Mouse (Mus musculus) testis, postnatal 14 days (tissue): ENCODE data around the gene Uckl1.

ENCODE experiments used
- DNase-seq: peaks from one replicate; pipeline ENCODE4 v3.0.0; 2021; ENCODE audit warnings: low spot score

Uckl1 gene

GRCm38 (mm10) chr2:181572921-181573920, 11.5 kb downstream of the Uckl1 start:
- no peak for DNase-seq

- DNase-seq: no peak
Measured at GRCm38 (mm10) chr2:181571941-181572670, 12.6 kb downstream of the Uckl1 start.

- DNase-seq: no peak
Measured at GRCm38 (mm10) chr2:181570921-181571595, 13.6 kb downstream of the Uckl1 start.

DNA sequence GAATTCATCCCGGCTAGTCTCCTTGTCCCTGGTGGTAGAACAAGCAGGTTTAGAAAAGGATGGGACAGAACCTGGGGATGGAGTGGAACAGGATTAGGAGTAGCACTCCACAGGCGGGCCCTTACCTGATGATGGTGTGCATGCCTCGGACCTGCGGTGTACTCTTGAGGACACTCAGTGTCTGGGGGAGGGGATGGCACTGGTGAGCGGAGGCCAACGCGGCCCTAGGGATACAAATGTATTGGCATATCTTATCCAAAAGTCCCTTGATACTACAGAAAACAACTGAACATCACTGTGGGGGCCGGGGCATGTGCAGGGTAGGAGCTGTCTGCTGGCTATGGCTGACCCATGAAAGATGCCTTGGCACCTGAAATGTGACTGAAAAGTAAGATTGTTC, 14.3 kb downstream of the Uckl1 start:
- DNase-seq: no peak

DNA sequence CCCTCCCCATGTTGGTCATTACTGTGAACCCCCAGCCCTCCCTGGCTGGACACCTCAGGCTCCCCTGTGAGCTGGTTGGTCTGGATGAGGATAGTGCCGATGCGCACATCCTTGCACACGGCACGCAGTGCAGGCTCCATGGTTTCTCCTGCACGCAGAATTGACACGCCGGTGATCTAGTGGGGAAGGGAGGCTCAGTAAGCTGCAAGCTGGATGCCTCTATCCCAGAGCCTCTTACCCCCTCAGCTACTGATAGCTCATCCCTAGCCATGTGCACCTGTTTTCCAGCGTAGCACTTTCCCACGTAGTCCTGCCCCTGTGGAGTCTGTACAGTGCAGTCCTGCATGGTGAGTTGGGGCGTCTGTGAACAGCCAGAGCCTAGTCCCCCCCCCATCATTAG, 14.8 kb downstream of the Uckl1 start:
- DNase-seq: no peak

DNA sequence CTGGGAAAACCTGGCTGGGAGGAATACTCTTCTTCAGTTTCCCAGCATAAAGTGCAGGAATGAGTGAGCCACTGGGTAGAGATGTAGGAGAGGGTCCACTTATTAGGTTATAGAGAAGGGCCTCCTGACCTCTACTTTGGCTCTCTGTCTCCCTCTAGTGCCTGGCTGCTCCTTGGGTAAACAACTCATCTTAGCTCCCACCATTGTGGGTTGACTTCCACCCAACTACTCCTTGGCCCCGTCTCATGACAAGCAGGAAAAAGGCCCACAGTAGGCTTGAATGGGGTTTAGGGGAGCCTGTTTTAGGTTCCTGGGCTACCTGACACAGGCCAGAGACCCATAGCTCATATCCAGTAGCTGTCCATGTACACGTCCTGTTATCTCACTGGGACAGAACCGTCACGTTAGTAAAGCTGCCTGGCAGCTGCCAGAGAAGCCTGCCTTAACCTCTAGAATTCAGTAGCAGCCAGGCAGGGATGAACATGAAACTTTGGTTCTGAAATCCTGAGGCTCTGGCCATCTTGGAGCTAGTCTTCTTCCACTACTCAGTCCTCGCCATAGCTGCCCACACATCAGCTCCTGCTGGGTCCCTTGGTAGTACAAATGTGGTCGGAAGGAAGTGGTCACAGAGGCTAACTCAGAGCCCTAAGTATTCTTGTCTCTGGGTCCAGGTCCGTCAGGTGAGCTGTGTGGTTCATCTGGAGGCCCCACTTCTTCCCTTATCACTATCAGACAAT, 16.3 kb downstream of the Uckl1 start:
- DNase-seq: no peak

- no peak for DNase-seq
Measured at GRCm38 (mm10) chr2:181567338-181567737, 17.4 kb downstream of the Uckl1 start.

- no peak for DNase-seq
Measured at GRCm38 (mm10) chr2:181553772-181554171, 30.9 kb downstream of the Uckl1 start.

- DNase-seq: no peak
Measured at GRCm38 (mm10) chr2:181550233-181550632, 34.5 kb downstream of the Uckl1 start.

DNA sequence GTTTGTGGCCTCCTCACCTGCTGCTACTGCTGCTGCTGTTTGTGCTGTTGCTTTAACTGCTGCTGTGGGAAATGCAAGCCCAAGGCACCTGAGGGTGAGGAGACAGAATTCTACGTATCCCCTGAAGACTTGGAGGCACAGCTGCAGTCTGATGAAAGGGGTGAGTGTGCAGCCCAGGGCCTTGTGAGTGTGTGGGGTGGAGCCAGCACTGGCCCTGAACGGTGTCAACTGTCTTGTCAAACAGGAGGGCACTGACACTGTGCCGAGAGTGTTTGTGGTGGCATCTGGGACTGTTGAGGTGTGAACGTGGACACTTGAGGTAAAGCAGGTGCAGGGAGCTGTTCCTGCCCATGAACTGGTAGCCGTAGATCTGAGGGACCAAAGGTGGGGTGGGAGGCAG, 36.0 kb downstream of the Uckl1 start:
- DNase-seq: no peak

DNA sequence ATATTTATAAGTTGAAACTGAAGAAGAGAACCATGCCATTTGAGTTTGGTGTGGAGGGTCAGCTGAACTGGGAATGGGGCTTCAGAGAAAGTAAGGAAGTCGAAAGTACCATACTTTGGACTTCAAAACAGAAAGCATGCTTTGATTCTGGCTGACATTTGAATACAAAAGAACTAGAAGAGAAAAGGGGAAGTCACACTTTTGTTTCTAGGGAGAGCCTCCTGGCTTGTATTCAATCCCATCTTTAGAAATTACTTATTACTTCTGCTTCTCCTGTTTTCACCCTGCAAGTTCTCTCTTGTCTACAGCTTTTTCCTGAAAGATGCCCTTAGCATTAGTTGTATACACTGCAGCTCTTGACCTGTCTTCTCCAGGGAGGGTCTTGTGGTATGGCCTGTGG, 36.5 kb downstream of the Uckl1 start:
- no peak for DNase-seq

GRCm38 (mm10) chr2:181546142-181546541, 38.5 kb downstream of the Uckl1 start:
- DNase-seq: no peak

DNA sequence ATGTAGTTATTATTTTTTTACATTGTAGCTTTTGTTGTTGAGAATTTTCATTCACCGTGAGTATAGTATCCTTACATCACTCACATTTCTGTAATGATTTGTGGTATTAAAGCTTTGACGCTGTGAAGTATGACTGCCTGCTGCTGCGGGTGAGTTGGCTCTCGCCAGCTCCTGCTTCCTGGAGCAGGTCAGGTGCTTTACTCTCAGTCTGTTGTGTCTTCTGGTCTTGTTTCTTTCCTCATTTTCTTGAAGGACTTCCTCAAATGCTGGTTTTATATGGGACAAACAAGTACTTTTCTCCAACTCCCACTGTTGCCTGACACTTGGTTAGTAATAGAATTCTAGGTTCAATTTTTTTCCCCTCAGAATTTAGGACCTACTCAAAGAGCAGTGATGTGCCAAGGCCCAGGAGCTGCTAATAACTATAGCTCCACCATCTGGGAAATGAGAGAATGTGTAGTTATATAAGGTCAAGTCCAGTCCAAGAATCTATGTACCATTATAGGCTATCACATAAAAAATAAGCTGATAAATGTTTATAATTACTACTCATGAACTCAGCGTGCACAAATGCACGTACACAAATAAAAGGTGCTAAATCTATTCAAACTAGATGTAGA, 42.8 kb downstream of the Uckl1 start:
- DNase-seq: no peak

DNA sequence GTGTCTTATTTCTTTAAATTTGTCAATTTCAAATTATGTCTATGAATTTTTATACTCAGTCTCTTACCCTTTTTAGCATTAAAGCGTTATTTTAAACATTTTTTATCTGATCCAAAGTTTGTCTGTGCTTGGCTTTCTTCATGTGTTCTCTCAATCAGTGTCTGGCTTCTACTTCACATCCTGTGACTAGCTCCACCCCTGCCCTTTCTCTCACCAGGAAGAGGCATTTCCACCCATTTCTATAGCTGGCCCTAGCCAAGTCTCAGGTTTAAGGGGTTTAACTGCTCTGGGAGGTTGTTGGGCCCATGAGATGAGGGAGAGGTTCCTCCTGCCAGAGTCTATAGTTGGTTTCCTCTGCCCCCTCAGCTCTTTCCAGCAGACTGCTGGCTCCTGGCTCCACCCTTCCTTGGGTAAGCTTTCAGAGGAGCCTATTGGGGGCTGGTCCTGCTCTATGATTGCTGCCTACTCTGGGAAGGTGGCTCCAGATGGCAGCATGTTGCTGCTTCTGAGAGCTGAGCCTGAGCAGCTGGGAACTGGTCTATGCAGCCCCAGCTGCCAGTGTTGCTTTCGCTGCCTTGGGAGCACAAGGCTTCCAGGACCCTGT, 47.1 kb downstream of the Uckl1 start:
- no peak for DNase-seq

- no peak for DNase-seq
Measured at GRCm38 (mm10) chr2:181536410-181536809, 48.3 kb downstream of the Uckl1 start.

DNA sequence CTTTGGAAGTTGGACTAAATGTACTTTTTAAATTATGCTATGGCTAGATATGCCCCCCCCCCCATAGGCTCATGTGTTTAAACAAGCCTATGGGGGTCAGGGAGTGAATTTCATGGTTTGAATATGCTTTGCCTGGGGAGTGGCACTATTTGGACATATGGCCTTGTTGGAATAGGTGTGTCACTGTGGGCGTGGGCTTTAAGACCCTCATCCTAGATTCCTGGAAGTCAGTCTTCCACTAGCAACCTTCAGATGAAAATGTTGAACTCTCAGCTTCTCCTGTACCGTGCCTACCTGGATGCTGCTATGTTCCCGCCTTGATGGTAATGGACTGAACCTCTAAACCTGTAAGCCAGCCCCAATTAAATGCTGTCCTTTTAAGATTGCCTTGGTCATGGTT, 52.1 kb downstream of the Uckl1 start:
- no peak for DNase-seq

DNA sequence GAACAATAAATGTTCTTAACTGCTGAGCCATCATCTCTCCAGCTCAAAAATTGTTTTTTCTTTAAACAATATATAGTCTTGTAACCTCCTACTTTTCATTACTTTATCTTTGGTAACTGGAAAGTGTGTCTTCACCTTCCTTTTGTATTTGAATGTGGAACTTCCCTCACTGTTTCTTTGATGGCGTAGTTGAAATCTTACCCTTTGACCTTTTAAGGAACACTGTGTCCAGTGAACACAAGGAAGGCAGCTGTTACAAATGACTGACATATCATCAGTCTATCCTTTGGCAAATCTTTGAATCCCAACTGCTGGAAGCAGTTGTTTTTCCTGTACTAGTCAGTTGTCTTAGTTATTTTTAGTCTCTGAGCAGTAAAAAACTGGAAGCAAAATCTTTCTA, 55.6 kb downstream of the Uckl1 start:
- no peak for DNase-seq

- DNase-seq: no peak
Measured at GRCm38 (mm10) chr2:181525526-181525925, 59.2 kb downstream of the Uckl1 start.

GRCm38 (mm10) chr2:181522811-181523210, 61.9 kb downstream of the Uckl1 start:
- no peak for DNase-seq

GRCm38 (mm10) chr2:181521491-181521890, 63.2 kb downstream of the Uckl1 start:
- DNase-seq: no peak

- no peak for DNase-seq
Measured at GRCm38 (mm10) chr2:181520936-181521227, 63.8 kb downstream of the Uckl1 start.
